Mouse (Mus musculus): Measurements from ENCODE around the gene Man1a2. TPM values are rescaled to one million over a fixed set of nuclear protein-coding genes. Genes with fewer than 3 reads are reported as not detected.

The Man1a2 gene
- polyA plus RNA-seq, 1 experiment from 2014 or later = 92.1 TPM

GRCm38 (mm10) chr3:100680226-100680625, 5.1 kb downstream of the Man1a2 start:
- no peaks in the 10 kb centered on the region for H3K36me3 ChIP-seq (ENCODE audit: control insufficient read depth, insufficient read depth)
- no peak overlapping the region for H3K4me2 ChIP-seq (replicated peaks; ENCODE audit: low read depth)
- no peak overlapping the region for H3K27ac ChIP-seq (ENCODE audit: low read depth, low read length)
- no peak for ATAC-seq
- H3K27me3 ChIP-seq (replicated peaks; ENCODE audit: control insufficient read depth, insufficient read depth, low read length) = no peaks in the 10 kb centered on the region
- H3K9me3 ChIP-seq (ENCODE audit: control insufficient read depth) = no peaks in the 10 kb centered on the region
- 56% methylated on average over 2 of the region's 2 CpGs for WGBS
- H3K4me1 ChIP-seq (replicated peaks; ENCODE audit: control insufficient read depth, insufficient read depth, low read length) = peaks cover 3% of the 10 kb centered on the region
- TF ChIP-seq CTCF (IDR thresholded peaks at IDR 0.05; ENCODE audit: low read depth) = no peak
- H3K4me3 ChIP-seq (ENCODE audit: low read depth, low read length) = no peak overlapping the region
- H3K9ac ChIP-seq (ENCODE audit: low read depth, low read length) = no peak overlapping the region

- 77% methylated on average over 6 of the region's 6 CpGs for WGBS
- TF ChIP-seq CTCF (IDR thresholded peaks at IDR 0.05; ENCODE audit: low read depth) = no peak
- ATAC-seq = no peak
Measured at GRCm38 (mm10) chr3:100678951-100679570, 6.2 kb downstream of the Man1a2 start.

GRCm38 (mm10) chr3:100675146-100675545, 10.2 kb downstream of the Man1a2 start:
- Histone ChIP-seq H3K4me2 (replicated peaks; ENCODE audit: low read depth) (no peak overlapping the region), H3K4me3 (ENCODE audit: low read depth, low read length) (no peak overlapping the region), H3K27me3 (replicated peaks; ENCODE audit: control insufficient read depth, insufficient read depth, low read length) (no peaks in the 10 kb centered on the region), H3K9me3 (ENCODE audit: control insufficient read depth) (no peaks in the 10 kb centered on the region), H3K27ac (ENCODE audit: low read depth, low read length) (no peak overlapping the region), H3K36me3 (ENCODE audit: control insufficient read depth, insufficient read depth) (no peaks in the 10 kb centered on the region), H3K9ac (ENCODE audit: low read depth, low read length) (no peak overlapping the region), H3K4me1 (replicated peaks; ENCODE audit: control insufficient read depth, insufficient read depth, low read length) (peaks cover 3% of the 10 kb centered on the region; the same call in 1 of the 2 replicates)
- ATAC-seq = no peak
- no peak for TF ChIP-seq CTCF (IDR thresholded peaks at IDR 0.05; ENCODE audit: low read depth)
- WGBS = 60% methylated on average over 4 of the region's 4 CpGs

More at GRCm38 (mm10) chr3:100678951-100679570, 6.2 kb downstream of the Man1a2 start:
- Histone ChIP-seq H3K9me3 (ENCODE audit: control insufficient read depth) (no peaks in the 10 kb centered on the region), H3K27me3 (replicated peaks; ENCODE audit: control insufficient read depth, insufficient read depth, low read length) (no peaks in the 10 kb centered on the region), H3K4me3 (ENCODE audit: low read depth, low read length) (no peak overlapping the region), H3K27ac (ENCODE audit: low read depth, low read length) (no peak overlapping the region), H3K4me1 (replicated peaks; ENCODE audit: control insufficient read depth, insufficient read depth, low read length) (peaks cover 3% of the 10 kb centered on the region), H3K4me2 (replicated peaks; ENCODE audit: low read depth) (no peak overlapping the region), H3K9ac (ENCODE audit: low read depth, low read length) (no peak overlapping the region), H3K36me3 (ENCODE audit: control insufficient read depth, insufficient read depth) (no peaks in the 10 kb centered on the region)

- TF ChIP-seq CTCF (IDR thresholded peaks at IDR 0.05; ENCODE audit: low read depth) = no peak
- H3K36me3 ChIP-seq (ENCODE audit: control insufficient read depth, insufficient read depth) = no peaks in the 10 kb centered on the region
- WGBS = 59% methylated on average over 2 of the region's 2 CpGs
- H3K27me3 ChIP-seq (replicated peaks; ENCODE audit: control insufficient read depth, insufficient read depth, low read length) = no peaks in the 10 kb centered on the region
- H3K4me2 ChIP-seq (replicated peaks; ENCODE audit: low read depth) = no peak overlapping the region
- no peaks in the 10 kb centered on the region for H3K9me3 ChIP-seq (ENCODE audit: control insufficient read depth)
- no peak for ATAC-seq
- no peak overlapping the region for H3K9ac ChIP-seq (ENCODE audit: low read depth, low read length)
- H3K27ac ChIP-seq (ENCODE audit: low read depth, low read length) = no peak overlapping the region
- no peak overlapping the region for H3K4me3 ChIP-seq (ENCODE audit: low read depth, low read length)
- no peaks in the 10 kb centered on the region; the same call in 1 of the 2 replicates for H3K4me1 ChIP-seq (replicated peaks; ENCODE audit: control insufficient read depth, insufficient read depth, low read length)
Measured at GRCm38 (mm10) chr3:100670412-100670811, 14.9 kb downstream of the Man1a2 start.

- no peaks in the 10 kb centered on the region for H3K4me1 ChIP-seq (replicated peaks; ENCODE audit: control insufficient read depth, insufficient read depth, low read length)
- no peak overlapping the region for H3K27ac ChIP-seq (ENCODE audit: low read depth, low read length)
- no peaks in the 10 kb centered on the region for H3K27me3 ChIP-seq (replicated peaks; ENCODE audit: control insufficient read depth, insufficient read depth, low read length)
- no peak overlapping the region for H3K4me2 ChIP-seq (replicated peaks; ENCODE audit: low read depth)
- no peak overlapping the region for H3K9ac ChIP-seq (ENCODE audit: low read depth, low read length)
- 63% methylated on average over 1 of the region's 1 CpGs for WGBS
- no peak for TF ChIP-seq CTCF (IDR thresholded peaks at IDR 0.05; ENCODE audit: low read depth)
- ATAC-seq = no peak
- H3K36me3 ChIP-seq (ENCODE audit: control insufficient read depth, insufficient read depth) = peaks cover 7% of the 10 kb centered on the region
- H3K4me3 ChIP-seq (ENCODE audit: low read depth, low read length) = no peak overlapping the region
- no peaks in the 10 kb centered on the region for H3K9me3 ChIP-seq (ENCODE audit: control insufficient read depth)
Measured at GRCm38 (mm10) chr3:100653291-100653690, 32.0 kb downstream of the Man1a2 start.

- Histone ChIP-seq H3K36me3 (ENCODE audit: control insufficient read depth, insufficient read depth) (peaks cover 16% of the 10 kb centered on the region; the same call in 1 of the 2 replicates), H3K4me2 (replicated peaks; ENCODE audit: low read depth) (no peak overlapping the region), H3K4me3 (ENCODE audit: low read depth, low read length) (no peak overlapping the region), H3K9ac (ENCODE audit: low read depth, low read length) (no peak overlapping the region), H3K9me3 (ENCODE audit: control insufficient read depth) (no peaks in the 10 kb centered on the region), H3K27ac (ENCODE audit: low read depth, low read length) (no peak overlapping the region), H3K27me3 (replicated peaks; ENCODE audit: control insufficient read depth, insufficient read depth, low read length) (no peaks in the 10 kb centered on the region), H3K4me1 (replicated peaks; ENCODE audit: control insufficient read depth, insufficient read depth, low read length) (no peaks in the 10 kb centered on the region)
- ATAC-seq = no peak
- no peak for TF ChIP-seq CTCF (IDR thresholded peaks at IDR 0.05; ENCODE audit: low read depth)
- WGBS = 93% methylated on average over 8 of the region's 8 CpGs
Measured at GRCm38 (mm10) chr3:100641581-100641980, 43.7 kb downstream of the Man1a2 start.
